Mouse (Mus musculus) intestine, embryonic 15.5 days (tissue): ENCODE data around the gene Tbca. TPM values are rescaled to one million over a fixed set of nuclear protein-coding genes. Genes with fewer than 3 reads are reported as not detected.

ENCODE experiments used
- ATAC-seq: fragments of 200-750 bp; cut with Nextera tagmentation; 2 replicates; pipeline ENCODE4 v1.8.0; 2017; ENCODE audit warnings: moderate TSS enrichment, moderate library complexity
- H3K27ac ChIP-seq: fragments of 300-500 bp; sonication (generic); 2 replicates; pipeline ENCODE4 v1.5.1; 2015; ENCODE audit warnings: mild to moderate bottlenecking, inconsistent platforms
- H3K27me3 ChIP-seq: fragments of 300-500 bp; sonication (generic); replicated peaks from 2 replicates; pipeline ENCODE4 v1.6.1; 2015; ENCODE audit warnings: inconsistent platforms
- H3K36me3 ChIP-seq: fragments of 300-500 bp; sonication (generic); 2 replicates; pipeline ENCODE4 v1.6.1; 2015; ENCODE audit warnings: inconsistent platforms
- H3K4me1 ChIP-seq: fragments of 300-500 bp; sonication (generic); replicated peaks from 2 replicates; pipeline ENCODE4 v1.6.1; 2015; ENCODE audit warnings: inconsistent platforms
- H3K4me2 ChIP-seq: fragments of 300-500 bp; sonication (generic); replicated peaks from 2 replicates; pipeline ENCODE4 v1.6.1; 2015; ENCODE audit warnings: mild to moderate bottlenecking, inconsistent platforms
- H3K4me3 ChIP-seq: fragments of 300-500 bp; sonication (generic); replicated peaks from 2 replicates; pipeline ENCODE4 v1.5.1; 2015; ENCODE audit warnings: inconsistent platforms
- H3K9ac ChIP-seq: fragments of 300-500 bp; sonication (generic); 2 replicates; pipeline ENCODE4 v1.6.1; 2015; ENCODE audit warnings: inconsistent platforms
- H3K9me3 ChIP-seq: fragments of 300-500 bp; sonication (generic); 2 replicates; pipeline ENCODE4 v1.6.1; 2016; ENCODE audit warnings: inconsistent platforms
- WGBS: fragments of 180-500 bp; shearing (Covaris S2); methylation state at CpG from one replicate; pipeline ENCODE4 v1.1.7; 2015; 5-methylcytosine and 5-hydroxymethylcytosine counted together
- polyA plus RNA-seq: library from polyadenylated mRNA; unstranded; fragments of >200 nt; fragmentation: Nextera tagmentation; extraction: Ambion mirVana; gene quantifications from 2 replicates; pipeline ENCODE4 v1.2.1, GENCODE M21; 2015

The Tbca gene
- polyA plus RNA-seq, 1 experiment from 2014 or later: 241 TPM

DNA sequence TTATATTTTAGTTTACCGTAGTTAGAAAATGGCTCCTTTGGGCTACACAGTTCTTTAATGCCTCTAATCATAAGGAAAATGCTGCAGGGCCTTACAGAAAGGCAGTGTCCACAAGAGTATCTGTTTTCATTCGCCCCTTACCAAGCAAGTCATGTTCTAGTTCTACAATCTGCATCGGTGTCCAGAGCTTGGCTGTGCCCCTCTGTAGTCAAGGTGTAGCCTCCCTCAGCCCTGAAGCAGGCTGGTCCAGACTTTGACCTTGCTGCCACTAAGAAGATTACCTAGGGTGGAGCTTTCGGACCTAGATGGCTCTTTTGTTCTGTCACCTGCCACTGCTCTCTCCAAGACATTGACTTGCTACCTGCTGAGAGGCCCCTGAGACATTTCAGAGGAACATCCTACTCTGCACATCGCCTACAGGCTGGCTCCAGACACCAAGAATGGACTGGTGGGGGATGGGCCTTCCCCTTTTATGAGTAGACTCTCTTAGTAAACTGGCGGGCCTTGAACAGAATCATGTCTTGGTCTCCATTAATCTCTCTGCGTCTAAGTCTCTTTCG is 69.4 kb downstream of the Tbca start:
- H3K36me3 ChIP-seq: no peaks in the 10 kb centered on the region
- WGBS: 74% methylated on average over 8 of the region's 8 CpGs
- no peak overlapping the region for H3K27ac ChIP-seq
- no peak overlapping the region for H3K4me3 ChIP-seq
- H3K4me1 ChIP-seq: no peaks in the 10 kb centered on the region
- no peak overlapping the region for H3K4me2 ChIP-seq
- H3K27me3 ChIP-seq: no peaks in the 10 kb centered on the region; the same call in 1 of the 2 replicates
- H3K9ac ChIP-seq: no peak overlapping the region
- peak; percentile 68 for ATAC-seq
- H3K9me3 ChIP-seq: no peaks in the 10 kb centered on the region

DNA sequence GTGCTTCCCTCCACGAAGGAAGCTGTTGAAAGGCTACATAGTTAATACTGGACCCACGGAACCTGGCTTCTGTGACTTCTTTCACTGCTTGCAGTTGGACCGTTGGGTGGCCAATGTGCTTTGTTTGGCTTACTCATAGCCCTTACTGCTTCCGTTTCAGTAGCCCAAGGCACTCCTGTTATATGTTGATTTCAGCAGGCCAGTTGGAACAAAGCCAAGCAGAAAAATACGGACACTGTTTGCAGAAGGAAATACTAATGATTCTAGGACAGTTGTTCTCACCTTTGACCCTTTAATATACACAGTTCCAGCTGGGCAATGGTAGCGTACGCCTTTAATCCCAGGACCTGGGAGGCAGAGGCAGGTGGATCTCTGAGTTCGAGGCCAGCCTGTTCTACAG is 70.5 kb downstream of the Tbca start:
- Histone ChIP-seq H3K27me3 (no peaks in the 10 kb centered on the region; the same call in 1 of the 2 replicates), H3K9ac (no peak overlapping the region), H3K27ac (no peak overlapping the region), H3K36me3 (no peaks in the 10 kb centered on the region), H3K4me3 (no peak overlapping the region), H3K9me3 (no peaks in the 10 kb centered on the region), H3K4me2 (no peak overlapping the region), H3K4me1 (no peaks in the 10 kb centered on the region)
- ATAC-seq: no peak
- 57% methylated on average over 8 of the region's 8 CpGs for WGBS

DNA sequence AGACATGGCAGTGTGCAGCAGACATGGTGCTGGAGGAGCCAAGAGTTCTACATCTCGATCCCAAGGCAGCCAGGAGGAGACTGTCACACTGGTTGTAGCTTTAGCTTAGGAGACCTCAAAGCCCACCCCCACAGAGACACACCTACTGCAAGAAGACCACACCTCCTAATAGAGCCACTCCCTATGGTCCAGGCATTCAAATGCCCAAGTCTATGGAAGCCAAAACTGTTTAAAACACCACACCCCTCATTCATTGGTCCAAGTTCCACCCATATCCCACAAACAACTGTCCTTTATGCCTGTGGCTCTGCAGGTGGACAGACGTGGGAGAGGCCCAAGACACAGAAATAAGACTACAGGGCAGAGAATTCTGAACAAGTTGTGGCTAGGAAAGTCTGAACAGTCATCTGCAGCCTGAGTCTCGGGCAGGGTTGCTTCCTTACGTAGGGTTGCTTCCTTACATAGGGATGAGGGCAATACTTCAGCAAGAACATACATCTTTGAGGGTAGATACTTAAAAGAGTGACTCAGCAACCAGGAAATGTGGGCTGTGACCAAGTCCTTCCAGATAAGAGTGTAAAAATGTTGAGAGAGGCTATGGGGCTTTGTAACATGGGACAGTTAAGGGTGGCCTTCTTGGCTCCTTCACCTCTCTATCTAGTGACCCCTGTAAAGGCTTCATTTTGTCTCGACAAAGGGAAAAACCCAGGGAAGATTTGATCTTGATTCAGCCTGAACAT is 74.0 kb downstream of the Tbca start:
- Histone ChIP-seq H3K27me3 (peaks cover 26% of the 10 kb centered on the region), H3K4me1 (no peaks in the 10 kb centered on the region)

DNA sequence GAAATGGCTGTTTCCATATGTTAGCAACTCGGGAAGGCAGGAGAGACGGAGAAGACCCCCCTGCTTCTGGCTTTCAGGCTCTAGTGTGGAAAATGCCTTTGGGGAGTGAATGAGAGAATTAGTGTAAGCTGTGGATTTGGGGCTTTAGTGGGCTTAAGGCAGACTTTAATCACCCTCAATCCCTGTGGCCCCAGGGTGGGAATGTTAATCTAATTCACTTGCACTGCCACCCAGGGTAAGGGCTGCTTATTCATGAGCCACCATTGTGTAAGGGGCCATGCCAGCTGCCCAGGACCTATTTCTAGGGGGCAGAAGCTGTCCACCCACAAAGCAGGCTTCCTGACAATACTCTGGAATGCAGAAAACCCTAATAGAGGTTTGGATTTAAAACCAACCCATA is 78.2 kb downstream of the Tbca start:
- Histone ChIP-seq H3K4me1 (0 out of 2 replicates have a peak, but pooled peaks cover 2% of the 10 kb centered on the region), H3K27me3 (peaks cover 60% of the 10 kb centered on the region), H3K36me3 (no peaks in the 10 kb centered on the region), H3K4me2 (no peak overlapping the region), H3K9me3 (no peaks in the 10 kb centered on the region), H3K9ac (no peak overlapping the region), H3K4me3 (no peak overlapping the region), H3K27ac (no peak overlapping the region)
- WGBS: 34% methylated on average over 2 of the region's 2 CpGs
- ATAC-seq: no peak

More for the DNA sequence above, 74.0 kb downstream of the Tbca start:
- no peak overlapping the region for H3K27ac ChIP-seq
- H3K9ac ChIP-seq: no peak overlapping the region
- H3K4me3 ChIP-seq: no peak overlapping the region
- H3K4me2 ChIP-seq: no peak overlapping the region
- ATAC-seq: no peak
- H3K36me3 ChIP-seq: no peaks in the 10 kb centered on the region
- 68% methylated on average over 5 of the region's 5 CpGs for WGBS
- no peaks in the 10 kb centered on the region for H3K9me3 ChIP-seq

DNA sequence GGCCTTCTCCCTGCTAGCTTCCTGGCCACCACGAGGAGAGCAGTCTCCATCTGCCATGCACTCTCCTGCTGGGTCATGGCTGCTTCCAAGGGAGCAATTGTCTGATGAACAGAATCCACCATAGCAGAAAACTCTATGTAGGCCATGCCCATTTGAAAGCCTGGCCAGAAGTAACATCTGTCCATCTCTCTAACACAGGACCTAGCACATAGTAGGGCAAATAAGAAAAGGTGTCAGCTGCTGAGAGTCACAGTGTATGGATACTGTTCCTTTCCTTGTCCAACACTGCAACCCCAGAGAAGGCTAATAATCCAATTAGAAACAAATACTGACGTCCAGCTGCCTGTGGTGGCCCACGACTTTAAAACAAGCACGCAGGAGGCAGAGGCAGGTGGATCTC is 79.1 kb downstream of the Tbca start:
- no peak overlapping the region for H3K4me3 ChIP-seq

DNA sequence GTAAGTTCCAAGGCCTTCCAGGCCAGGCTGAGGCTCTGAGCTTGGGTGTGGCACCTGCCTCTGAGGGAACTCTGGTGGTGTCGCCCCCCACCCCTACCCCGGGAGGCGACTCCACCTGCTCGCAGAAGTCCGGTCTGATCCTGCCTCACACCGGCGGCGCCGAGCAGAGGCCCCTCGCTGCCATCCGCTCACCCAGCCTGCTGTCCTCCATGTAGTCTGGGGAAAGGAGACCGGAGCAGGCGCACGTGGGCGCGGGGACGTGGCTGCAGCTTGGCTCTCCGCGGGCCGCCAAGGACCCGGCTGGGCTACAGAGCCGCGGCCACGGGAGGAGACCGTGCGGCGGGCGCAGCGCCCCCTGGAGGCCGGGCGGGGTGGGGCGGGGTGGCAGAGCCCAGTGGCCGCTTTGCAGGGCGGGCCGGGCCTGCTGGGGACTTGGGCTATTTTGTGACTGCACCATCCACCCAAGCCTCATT is 79.8 kb downstream of the Tbca start:
- H3K27me3 ChIP-seq: peaks cover 76% of the 10 kb centered on the region
- H3K4me3 ChIP-seq: peak overlapping the region; percentile 34
- H3K36me3 ChIP-seq: no peaks in the 10 kb centered on the region
- H3K9ac ChIP-seq: no peak overlapping the region
- H3K9me3 ChIP-seq: no peaks in the 10 kb centered on the region
- 0 out of 2 replicates have a peak, but pooled peaks cover 2% of the 10 kb centered on the region for H3K4me1 ChIP-seq
- H3K27ac ChIP-seq: no peak overlapping the region
- peak; percentile 87 for ATAC-seq
- WGBS: under 1% methylated on average over 35 of the region's 35 CpGs
- peak overlapping the region; percentile 60 for H3K4me2 ChIP-seq

More for the DNA sequence above, 79.1 kb downstream of the Tbca start:
- H3K27me3 ChIP-seq: peaks cover 69% of the 10 kb centered on the region
- H3K36me3 ChIP-seq: no peaks in the 10 kb centered on the region
- H3K9me3 ChIP-seq: no peaks in the 10 kb centered on the region
- no peak overlapping the region for H3K27ac ChIP-seq
- ATAC-seq: no peak
- 57% methylated on average over 4 of the region's 4 CpGs for WGBS
- 0 out of 2 replicates have a peak, but pooled peaks cover 2% of the 10 kb centered on the region for H3K4me1 ChIP-seq
- H3K9ac ChIP-seq: no peak overlapping the region
- H3K4me2 ChIP-seq: no peak overlapping the region

DNA sequence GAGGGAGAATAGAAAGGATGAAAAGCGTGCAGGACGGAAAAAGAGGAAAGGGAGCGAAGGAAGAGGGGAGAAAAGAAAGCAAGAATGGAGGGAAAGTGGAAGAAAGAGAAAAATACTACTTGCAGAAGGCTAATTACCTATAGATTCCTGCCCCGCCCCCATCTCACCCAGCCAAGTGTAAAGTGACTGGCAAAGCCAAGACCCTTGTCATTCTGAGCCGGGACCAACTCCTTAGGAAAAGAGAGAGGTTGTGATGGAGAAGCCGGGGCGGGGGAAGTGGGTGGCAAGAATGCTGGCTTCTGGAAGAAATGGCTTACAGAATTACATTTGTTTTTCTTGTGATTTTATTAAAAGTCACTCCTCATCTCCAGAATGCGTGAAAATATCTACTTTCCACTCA is 80.8 kb downstream of the Tbca start:
- WGBS: 4% methylated on average over 8 of the region's 8 CpGs
- peak overlapping the region; percentile 60; the same call in 1 of the 2 replicates for H3K4me2 ChIP-seq
- H3K4me3 ChIP-seq: no peak overlapping the region
- H3K27ac ChIP-seq: no peak overlapping the region
- no peak overlapping the region for H3K9ac ChIP-seq
- H3K4me1 ChIP-seq: 0 out of 2 replicates have a peak, but pooled peaks cover 5% of the 10 kb centered on the region
- peaks cover 84% of the 10 kb centered on the region for H3K27me3 ChIP-seq
- no peak for ATAC-seq
- no peaks in the 10 kb centered on the region for H3K36me3 ChIP-seq
- H3K9me3 ChIP-seq: no peaks in the 10 kb centered on the region

DNA sequence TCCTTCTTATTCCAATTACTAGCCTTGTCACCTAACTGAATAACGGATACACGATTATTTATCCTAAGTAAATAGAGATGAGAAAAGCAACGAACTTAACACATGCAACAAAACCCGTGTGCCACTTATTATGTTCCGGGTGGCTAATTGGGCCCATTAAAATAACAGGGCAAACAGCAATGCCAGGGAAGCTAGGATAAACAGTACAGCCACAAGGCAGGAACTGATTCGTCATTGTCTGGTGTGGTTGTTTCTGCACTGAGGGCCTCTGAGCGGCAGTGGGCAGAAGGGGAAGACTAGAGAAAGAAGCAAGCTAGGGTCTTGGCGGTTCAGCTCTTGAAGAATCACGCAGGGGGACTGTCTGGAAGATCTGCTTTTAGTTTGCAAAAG is 81.4 kb downstream of the Tbca start:
- H3K9ac ChIP-seq: no peak overlapping the region
- 2% methylated on average over 9 of the region's 9 CpGs for WGBS
- H3K36me3 ChIP-seq: no peaks in the 10 kb centered on the region
- no peaks in the 10 kb centered on the region for H3K9me3 ChIP-seq
- 0 out of 2 replicates have a peak, but pooled peaks cover 6% of the 10 kb centered on the region for H3K4me1 ChIP-seq
- no peak for ATAC-seq
- no peak overlapping the region for H3K27ac ChIP-seq
- peaks cover 84% of the 10 kb centered on the region for H3K27me3 ChIP-seq
- no peak overlapping the region for H3K4me3 ChIP-seq
- H3K4me2 ChIP-seq: no peak overlapping the region

DNA sequence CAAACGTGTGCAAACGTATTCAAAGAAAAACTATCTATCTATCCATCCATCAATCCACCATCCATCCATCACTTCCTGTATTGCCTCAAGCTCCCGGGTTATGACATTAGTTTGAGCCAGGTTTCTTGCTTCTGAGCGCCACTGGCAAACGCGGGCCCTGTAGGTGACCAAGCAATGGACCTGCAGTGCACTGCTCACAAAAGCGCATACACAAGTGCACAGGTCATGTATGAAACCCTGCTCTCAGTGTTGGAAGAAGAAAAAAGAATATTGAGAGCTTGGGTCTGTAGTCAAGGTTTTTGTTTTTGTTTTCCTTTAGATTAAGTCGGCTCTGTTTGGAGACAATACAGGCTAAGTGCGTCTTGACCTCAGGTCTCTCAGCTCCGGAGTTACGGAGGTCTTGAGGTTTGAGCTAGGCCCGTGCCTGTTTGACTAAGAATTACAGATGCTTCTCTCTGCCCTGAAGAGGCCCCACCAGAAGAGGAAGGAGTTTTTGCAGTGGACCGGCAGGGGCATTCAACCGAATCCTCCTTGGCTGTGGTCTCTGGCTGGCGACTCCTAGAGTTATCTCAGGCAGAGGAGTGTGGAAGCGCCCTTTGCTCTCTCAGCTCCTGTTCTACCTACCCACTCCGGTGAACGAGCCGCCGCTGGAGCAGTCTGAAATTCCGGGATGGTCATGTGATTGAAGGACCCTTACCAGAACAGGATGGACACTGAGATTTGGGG is 81.9 kb downstream of the Tbca start:
- Histone ChIP-seq H3K9me3 (no peaks in the 10 kb centered on the region), H3K27me3 (peaks cover 89% of the 10 kb centered on the region), H3K27ac (no peak overlapping the region), H3K4me3 (no peak overlapping the region), H3K4me1 (0 out of 2 replicates have a peak, but pooled peaks cover 9% of the 10 kb centered on the region), H3K4me2 (no peak overlapping the region), H3K9ac (no peak overlapping the region), H3K36me3 (no peaks in the 10 kb centered on the region)
- WGBS: 1% methylated on average over 21 of the region's 21 CpGs
- ATAC-seq: no peak

DNA sequence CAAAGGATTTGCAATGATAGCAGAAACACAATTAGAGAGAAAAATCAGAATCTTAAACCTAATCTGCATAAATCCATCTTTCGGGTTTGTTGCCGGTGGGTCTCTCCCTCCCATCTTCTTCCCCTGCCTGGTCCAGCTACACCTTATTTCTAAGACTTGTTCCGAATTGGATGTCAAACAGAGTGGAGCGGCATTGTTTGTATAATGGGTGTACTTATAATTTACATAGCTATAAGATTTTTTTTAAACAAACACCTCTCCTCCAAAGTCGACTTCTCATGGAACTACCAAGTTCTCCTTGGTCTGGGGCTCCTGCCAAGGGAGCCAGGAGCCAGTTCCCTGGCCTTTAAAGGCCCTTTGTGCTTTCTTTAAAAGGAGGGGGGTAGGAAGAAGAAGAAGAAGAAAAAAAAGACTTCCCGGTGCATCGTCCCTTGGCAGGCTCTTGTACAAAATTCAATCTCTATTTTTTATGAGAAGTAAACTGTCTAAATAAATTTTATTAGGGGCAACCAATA is 83.2 kb downstream of the Tbca start:
- WGBS: 2% methylated on average over 7 of the region's 7 CpGs
- Histone ChIP-seq H3K9ac (no peak overlapping the region), H3K36me3 (no peaks in the 10 kb centered on the region), H3K27me3 (peaks cover 86% of the 10 kb centered on the region), H3K27ac (no peak overlapping the region), H3K4me2 (no peak overlapping the region), H3K4me3 (no peak overlapping the region), H3K4me1 (0 out of 2 replicates have a peak, but pooled peaks cover 9% of the 10 kb centered on the region), H3K9me3 (no peaks in the 10 kb centered on the region)
- no peak for ATAC-seq

DNA sequence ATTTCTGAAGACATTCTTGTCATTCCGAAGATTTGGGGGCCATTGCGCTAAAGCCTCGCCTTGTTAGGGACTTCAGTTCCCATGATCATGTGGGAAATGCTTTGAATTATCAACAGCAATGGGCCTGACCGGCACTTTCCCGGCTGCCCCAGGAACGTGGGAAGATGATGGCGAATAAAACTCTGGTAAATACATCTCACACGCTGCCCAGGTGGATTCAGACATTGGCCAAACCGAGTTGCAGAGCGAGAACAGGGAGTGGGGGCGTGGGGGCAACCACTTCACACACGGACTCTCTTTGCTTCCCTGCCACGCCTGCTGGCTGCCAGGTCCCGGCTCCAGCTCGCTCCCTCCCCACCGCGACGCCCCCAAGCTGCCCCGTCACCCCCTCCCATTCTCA is 83.7 kb downstream of the Tbca start:
- H3K4me3 ChIP-seq: no peak overlapping the region
- WGBS: under 1% methylated on average over 19 of the region's 19 CpGs
- ATAC-seq: no peak
- H3K4me2 ChIP-seq: no peak overlapping the region
- H3K27me3 ChIP-seq: peaks cover 86% of the 10 kb centered on the region
- H3K9ac ChIP-seq: no peak overlapping the region
- no peak overlapping the region for H3K27ac ChIP-seq
- 0 out of 2 replicates have a peak, but pooled peaks cover 9% of the 10 kb centered on the region for H3K4me1 ChIP-seq
- no peaks in the 10 kb centered on the region for H3K36me3 ChIP-seq
- no peaks in the 10 kb centered on the region for H3K9me3 ChIP-seq
